Mouse (Mus musculus) embryo, embryonic 11 days (tissue): ENCODE results near the gene Spg21.

Experiments used
- DNase-seq: peaks from one replicate; pipeline ENCODE4 v3.0.0-alpha.2; 2015

Gene Spg21

DNA sequence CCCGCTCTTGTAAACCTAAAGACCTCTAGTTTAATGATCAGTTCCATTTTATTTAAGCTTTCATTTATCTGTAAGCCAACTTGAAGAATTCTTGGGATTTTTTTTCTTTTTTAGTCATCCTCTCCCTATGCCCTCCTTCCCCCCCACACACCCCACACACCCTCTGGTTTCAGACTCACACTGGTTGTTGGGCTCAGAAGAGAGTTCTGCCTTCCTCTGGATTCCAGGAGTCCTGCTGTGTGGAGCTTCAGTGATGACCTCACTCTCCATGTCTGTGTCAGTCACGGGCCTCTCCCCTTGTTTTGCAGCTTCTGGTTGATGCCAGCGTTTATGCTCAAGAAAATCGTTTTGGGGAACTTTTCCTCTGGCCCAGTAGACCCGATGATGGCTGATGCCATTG is 19.3 kb downstream of the Spg21 start:
- DNase-seq: no peak

DNA sequence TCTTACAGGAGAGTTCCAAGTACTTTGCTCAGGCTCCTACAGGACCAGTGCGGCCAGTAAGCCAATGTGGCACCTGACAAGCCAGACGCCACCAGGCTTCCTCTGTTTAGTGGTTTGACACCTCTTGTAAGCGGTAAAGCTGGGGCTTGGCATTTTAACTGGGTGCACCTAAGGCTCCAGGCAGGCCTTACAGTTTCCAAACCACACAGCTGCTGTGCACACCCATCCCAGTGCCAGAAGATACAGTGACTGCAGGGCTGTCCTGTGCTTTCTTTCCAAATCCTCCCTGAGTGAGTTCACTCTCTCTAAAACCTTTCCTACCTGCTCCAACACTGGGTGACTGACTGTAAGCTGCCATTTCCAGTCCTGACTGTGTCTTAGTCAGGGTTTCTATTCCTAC is 30.7 kb downstream of the Spg21 start:
- DNase-seq: no peak

DNA sequence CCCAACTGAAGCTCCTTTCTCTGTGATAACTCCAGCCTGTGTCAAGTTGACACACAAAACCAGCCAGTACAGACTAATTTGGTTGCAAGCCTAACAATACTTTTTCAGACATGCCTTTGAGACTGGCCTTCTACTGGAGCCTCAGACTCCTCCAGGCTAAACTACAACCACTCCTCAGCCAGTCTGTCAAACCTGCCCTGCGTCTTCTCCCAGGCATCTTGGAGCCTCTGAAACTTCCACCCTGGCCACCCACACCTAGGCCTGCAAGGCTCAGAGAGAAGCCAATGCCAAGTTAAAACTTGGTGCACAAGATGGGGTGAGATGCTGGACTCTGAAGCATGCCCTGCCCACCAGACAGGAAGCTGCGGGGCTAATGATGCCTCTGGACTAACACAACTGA is 31.6 kb downstream of the Spg21 start:
- DNase-seq: no peak

DNA sequence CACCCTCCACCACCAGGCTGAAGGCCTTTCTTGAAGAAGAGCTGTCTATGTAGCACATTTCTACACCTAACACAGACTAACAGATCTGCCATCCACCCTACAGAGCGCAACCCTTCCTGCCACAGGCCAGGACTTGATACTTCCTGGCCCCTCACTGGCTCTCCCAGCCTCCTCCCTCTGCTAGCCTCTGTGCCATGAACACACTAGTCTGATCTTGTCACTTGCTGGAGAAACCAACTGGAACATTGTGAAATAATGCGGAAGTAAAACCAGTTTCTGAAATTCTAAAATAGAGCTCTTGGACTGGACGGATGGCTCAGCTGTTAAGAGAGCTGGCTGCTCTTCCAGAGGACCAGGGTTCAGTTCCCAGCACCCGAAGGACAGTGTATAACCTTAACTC is 32.1 kb downstream of the Spg21 start:
- no peak for DNase-seq

DNA sequence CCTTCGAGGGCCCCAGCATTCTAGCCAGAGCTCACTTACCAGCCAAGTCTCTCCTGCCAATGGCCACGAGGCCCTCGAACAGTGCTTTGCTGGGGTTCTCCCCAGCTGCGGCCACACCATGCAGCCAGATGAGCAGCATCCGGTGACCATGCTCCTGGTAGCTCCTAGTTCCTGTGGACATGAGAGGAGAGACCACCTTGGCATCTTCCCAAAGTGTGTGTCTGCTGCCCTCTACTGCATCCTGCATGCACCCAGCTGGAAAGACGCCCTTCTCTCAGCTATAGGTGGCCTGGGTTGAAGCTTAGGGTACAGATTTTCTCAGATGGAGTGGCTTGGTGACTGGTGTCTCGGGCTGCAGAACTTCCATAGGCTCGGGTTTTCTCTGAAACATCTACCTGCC is 41.4 kb downstream of the Spg21 start:
- peak; percentile 63 for DNase-seq

DNA sequence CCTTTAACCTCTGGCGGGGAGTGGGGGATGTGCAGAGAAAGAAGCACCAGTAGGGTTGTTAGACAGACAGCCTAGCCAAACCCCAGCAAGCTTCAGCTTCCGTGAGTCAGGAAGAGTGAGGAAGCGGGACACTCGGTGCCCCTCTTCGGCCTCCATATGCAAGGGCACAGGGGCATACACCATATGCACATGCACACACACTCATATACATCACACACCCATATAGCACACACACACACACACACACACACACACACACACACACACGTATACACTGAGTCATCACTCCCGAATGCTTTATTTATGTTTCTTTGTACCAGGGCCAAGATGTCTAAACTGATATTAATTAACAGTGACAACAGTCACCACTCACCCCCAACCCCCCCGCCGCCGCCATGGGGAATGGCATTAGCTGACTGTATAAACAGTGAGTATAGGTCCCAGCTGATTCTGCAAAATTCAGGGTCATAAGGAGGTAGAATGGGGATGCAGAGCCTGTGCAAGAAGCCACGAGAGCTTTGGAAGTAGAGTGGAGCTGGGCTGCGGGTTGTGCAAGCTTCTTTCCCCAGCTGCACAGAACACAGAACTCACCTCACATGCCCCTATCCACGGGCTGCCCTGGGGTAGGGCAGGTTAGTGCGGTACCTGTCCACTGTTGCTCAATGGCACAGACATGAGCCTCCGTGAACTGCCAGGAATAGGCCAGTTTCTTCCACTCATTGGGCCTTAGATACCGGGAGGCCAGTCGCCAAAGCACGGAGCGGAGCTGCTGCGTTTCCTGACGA is 42.2 kb downstream of the Spg21 start:
- DNase-seq: no peak

DNA sequence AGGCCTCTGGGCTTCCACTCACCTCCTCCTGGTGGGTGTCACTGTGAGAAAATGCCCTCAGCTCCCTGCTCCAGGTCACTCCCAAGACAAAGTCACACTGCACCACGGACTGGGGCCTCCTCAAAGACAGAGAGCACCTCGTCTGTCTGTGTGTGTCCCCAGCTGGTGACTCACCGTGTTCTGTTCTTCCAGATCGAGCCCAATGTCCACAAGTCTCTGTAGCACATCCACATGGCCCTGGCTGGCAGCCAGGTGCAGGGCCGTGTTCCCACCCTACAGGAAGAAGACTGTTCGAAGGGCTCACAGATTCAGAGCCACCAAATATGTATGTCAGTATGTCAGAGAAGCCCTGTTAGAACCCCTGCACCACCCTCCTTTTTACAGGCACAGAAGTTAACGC is 47.7 kb downstream of the Spg21 start:
- DNase-seq: no peak

DNA sequence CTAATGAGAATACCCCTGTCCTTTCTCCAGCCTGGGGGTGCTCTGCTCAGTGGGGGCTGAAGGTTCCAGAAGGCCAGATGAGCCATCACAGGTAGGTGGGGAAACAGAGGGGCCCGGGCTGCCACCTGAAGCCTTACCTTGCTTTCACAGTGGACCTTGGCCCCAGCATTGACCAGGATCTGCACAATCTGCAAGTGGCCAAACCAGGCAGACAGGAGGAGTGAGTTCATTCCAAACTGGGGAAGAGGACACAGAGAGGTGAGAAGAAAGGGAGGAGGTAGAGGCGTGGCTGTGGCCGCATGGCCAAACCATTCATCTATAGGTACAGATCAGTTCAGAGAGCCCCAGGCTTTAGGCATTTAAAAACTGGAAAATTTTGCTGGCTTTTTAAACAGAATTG is 51.8 kb downstream of the Spg21 start:
- DNase-seq: no peak

DNA sequence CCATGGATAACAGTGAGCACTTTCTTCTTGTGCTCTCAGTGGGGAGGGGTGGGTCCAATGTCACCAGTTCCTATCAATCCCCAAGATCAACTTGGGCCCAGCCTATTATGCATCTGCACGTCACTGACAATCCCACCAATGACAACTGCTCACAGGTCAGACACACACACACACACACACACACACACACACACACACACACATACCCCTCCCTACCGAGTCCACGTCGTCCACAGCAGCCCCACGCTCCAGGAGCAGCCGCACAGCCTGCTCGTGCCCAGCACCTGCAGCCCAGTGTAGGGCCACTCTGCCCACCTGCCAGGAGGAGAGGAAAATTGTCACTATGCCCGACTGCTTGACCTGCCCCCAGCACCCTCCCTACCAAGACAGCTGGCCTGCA is 53.7 kb downstream of the Spg21 start:
- no peak for DNase-seq

DNA sequence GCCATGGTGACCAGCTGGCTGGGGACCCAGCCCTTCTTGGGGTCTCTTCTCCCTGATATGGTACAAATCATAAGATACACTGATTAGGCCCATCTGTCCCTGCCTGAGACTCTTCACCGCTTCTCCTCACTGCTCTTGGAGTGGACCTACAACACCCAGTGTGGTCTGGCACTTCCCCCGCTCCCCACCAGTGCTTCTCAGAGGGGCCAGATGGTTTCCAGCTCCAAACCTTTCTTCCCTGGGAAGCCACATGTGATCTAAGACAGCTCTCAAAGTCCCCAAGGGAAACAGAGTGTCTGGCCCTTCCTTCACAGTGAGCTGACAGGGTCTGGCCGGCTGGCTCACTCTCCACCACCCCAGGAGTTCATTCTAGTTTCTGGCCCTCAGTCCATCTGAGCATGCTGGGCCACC is 54.1 kb downstream of the Spg21 start:
- DNase-seq: no peak

DNA sequence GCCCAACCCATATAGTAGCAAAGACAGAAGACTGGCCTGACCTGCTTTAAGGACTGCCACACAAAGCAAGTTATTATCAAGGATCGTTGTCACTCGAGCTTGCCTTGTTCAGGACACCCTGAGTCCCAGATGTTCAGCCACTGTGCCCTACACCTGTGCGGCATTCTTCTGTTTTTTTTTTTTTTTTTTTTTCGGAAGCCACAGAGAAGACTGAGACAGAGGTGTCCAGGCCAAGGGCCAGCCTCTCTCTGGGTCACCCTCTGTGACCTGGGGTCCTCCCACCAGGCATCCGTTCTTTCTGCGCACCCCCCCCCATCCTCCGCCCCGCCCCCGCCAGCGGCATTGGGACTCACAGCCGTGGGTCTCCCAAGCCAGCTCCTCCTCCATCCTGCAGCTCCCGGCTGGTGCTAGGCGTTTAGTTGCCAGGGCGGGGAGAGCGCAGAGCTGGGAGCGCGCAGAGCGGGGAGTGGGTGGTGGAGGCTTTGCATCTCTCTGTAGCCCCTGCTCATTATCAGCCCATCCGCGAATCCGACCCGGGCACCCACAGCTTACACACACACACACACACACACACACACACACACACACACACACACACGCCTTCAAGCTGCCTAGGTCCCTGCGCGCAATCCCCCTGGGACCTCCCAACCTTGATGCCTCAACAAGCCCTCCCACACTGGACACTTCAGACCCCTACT is 59.2 kb downstream of the Spg21 start, which contains the start of gene Ankdd1a:
Gene Ankdd1a, minus strand, starts transcription at position 387 of the 698 bp plus-strand sequence.
- peak; percentile 67 for DNase-seq

DNA sequence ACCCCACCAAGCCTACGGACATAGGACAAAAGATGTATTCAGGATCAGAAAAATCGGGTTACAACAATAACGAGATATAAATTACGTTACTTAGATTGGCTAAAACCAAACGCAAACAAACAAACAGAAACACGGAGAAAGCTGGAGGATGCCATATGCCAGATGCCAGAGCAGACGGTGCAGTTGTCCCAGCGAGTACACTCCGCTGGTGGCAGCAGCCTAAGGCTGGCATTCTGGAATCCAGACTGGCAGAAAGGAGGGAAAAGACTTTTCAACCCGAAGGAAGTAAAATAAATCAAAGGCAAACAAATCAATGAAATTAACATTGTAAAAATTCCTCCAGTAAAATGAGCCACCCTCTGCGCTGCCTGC is 59.7 kb downstream of the Spg21 start:
- no peak for DNase-seq

DNA sequence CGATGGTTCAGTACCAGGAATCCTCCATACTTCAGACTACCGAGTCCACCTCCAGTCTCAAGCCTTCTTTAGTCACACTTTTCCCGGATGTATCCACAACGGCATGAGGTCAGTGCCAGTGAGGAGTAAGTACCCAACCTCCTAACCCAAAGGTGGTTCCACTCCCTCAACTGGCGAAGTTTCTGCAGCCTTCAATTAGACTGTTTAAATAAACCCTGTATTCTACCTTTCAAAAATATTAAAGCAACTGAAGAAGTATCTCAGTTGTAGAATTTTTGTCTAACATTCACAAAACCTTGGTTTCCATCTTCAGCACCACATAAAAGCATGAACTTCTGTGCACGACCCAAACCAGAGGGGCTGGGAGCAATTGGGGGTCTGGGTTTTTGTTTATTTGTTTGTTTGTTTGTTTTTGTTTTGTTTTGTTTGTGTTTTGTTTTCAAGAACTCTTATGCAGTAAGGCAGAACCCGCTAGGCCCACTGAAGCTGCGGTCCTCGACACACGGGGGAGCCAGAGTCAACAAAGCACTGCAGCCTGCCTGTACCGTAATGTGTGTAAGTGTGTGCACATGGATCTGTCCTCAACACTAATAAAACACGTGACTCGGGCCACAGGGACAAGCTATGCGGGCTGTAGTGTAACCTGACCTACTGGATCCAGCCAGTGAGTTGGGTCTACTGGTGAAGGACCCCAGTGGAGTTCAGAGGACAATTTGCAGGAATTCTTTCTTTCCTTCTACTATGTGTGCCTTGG is 63.0 kb downstream of the Spg21 start:
- peak; percentile 92 for DNase-seq

DNA sequence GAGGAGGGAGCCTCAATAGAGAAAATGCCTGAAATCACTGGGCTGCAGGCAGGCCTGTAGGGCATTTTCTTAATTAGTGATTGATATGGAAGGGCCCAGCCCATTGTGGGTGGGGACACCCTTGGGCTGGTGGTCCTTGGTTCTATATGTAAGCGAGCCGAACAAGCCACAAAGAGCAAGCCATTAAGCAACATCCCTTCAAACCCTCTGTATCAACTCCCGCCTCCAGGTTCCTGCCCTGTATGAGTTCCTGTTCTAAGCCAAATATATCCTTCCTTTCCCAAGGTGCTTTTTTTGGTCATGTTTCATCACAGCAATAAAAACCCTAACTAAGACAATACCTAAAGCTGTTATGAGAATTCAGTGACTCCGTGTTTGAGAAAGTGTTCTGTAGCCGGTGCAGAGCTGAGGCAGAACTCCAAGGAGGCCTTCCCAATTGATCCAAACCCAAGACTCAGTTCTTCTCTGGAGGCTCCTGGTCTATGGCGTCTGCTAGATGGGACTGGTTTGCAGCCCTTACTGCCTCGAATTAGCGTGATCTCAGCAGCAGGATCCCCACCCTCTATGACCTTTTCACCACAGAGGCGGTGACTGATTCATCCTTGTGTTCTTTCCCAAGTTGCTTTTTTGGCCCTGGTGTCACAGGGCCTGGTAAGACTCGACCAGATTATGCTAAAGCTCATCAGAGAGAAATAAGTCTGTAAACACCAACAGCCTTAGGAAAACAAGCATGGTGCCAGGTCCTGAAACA is 64.9 kb downstream of the Spg21 start:
- no peak for DNase-seq

DNA sequence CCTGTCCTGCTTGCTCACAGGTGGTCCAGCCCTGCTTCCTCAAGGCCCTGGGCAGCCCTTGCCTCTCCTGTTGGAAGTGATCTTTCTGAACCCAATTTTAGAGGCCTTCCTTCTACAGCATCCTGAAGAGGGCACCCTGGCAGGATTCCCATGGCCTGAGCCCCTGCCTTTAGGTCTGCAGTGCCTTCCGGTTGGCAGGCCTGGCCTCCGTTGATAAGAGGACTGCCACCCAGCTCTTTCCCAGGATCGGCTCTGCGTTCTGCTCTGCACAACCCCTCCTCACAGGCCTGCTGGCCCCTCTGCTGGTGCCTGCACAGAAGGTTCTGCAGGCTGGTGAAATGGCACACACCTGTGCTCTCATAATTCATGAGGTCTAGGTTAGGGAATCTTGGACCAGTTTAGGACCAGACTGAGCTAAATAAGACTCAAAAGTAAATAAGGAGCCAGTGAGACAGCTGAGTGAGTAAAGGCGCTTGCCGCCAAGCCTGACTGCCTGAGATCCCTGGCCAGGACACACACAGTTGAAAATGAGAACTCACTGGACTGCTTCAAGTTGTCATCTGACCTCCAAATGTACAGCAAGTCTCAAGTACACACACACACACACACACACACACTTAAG is 67.8 kb downstream of the Spg21 start:
- no peak for DNase-seq

DNA sequence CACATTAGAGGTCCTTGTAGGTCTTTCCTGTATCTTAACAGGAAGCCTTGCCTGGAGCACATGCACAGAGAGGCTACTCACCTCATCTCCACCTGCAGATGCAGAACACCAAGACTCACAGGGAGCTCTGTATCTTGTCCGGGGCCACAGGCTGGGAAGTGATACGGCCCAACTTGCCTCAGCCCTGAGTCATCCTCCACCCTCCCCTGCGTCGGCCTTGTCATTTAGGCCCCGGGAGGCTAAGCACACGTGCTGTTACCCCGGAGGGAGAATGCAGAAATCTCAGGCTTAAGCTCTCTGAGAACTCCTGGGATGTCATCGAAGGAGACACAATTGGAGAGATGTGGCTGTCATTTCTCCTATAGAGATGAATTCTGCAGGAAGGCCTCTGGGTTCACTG is 68.9 kb downstream of the Spg21 start:
- DNase-seq: no peak

DNA sequence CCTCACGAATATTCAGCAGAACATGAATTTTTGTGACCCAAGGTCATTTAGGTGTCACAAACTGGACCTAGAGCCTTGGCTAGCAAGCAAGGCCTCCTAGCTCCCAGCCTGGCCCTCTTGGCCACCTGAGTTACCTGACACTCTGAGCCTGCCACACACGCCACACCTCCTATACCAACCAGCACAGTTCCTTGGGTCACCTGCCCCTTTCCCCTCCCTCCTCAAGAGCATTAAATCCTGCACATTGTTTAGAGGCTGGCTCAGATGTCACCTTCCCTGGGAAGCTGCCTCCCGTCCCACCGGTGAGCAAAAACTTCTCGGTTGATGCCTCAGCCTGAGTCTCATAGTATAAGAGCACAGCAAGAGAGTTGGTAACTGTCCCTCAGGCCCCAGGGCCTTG is 70.5 kb downstream of the Spg21 start:
- no peak for DNase-seq

DNA sequence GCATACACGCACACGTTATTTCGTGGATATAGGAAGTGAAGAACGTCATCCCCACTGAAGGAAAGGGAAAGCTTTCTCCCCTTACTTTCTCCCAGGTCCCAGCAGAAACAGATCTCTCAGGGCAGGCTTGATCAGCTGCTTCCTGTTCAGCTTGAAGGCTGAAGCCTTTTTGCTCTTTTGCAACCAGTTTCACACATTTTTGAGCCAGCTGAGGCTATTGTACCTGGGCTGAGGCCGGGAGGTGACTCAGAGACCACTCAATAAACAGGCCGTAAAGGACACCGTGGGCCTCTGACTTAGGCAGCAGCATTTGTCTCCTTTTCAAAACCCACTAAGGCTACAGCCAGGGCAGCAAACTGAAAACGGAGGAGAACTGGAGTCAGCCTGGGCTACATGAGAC is 72.2 kb downstream of the Spg21 start:
- no peak for DNase-seq

DNA sequence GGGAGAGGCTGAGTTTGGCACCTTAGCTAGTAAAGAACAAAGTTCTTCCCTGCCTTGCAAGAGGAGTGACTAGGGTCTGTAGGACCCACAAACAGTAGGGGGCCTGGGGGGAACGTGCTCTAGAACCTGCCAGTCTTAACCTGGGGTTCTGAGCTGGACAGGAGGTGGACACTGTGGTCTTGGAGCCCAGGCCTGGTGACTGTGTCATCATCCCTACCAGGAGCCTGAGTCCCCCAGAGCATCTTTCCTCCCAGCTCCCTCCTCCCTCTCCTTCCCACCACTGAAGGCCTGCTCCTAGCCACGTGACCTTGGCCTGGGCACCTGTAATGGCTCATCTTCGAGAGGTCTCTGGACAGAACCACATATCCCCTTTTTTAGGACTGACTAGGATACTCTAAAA is 73.4 kb downstream of the Spg21 start:
- DNase-seq: no peak

DNA sequence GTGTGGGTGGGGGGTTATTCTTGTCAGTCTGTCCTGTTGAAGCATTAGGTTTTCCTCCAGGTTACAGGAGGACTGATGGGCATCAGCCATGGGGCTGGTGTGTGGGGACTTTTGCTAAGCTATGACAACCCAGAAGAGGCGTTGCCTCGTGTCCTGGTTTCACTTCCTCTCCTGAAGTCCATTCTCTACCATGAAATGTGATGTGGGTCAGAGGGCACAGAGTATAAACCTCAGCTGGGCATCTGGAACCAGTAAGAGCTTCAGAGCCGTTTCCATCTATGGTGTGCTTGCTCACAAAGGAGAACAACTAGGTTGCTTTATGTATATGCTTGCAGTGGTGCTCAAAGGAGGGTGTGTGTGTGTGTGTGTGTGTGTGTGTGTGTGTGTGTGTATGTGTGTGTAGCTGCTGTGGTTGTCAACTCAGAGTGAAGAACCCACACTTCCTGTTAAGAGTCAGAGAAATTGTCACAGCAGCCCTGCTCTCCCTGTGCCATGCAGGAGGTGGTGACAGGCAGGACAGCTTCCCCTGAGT is 74.5 kb downstream of the Spg21 start:
- no peak for DNase-seq

DNA sequence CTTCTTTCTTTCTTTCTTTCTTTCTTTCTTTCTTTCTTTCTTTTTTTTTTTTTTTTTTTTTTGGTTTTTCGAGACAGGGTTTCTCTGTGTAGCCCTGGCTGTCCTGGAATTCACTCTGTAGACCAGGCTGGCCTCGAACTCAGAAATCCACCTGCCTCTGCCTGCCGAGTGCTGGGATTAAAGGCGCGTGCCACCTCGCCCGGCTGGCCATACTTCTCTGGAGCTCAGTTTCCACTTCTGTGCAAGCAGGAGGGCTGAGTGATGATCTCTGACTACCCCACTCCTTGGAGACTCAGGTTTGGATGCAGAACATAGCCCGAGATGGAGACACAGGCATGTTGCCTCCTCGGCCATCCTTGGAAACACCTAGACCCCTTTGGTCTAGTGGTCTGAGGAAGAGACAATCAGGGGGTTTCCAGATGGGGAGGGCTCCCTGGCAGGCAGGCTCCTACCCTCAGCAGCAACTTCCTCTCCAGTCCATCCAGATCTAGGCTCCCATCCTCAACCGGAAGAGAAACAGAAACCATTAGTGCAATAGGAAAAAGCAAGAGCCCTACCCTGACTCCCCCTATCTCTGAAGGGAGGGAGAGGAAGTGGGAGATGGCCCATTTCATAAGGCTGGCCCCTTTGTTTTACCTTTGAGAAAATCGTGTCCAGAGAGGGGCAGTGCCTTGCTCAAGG is 75.2 kb downstream of the Spg21 start:
- DNase-seq: no peak

DNA sequence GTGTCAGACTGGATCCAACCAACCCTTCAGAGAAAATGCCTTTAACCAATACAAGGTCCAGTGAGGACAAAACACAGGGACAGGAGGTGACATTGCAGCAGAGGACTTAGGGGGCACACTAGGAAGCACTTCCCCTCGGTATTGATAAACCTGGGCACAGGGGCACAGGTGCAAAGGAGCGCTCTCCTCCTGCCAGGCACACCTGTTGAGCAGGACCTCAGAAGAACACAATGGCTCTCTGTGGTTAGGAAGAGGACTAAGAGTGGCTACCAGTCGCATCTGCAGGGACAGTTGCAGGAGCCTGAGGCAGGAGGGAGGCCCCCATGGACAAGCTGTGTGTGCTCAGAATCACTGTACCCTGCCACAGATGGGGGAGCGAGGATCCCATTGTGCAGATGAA is 75.7 kb downstream of the Spg21 start:
- DNase-seq: no peak
